Mouse (Mus musculus) liver, embryonic 14 days (tissue): ENCODE data around the gene Smco1. TPM values are rescaled to one million over a fixed set of nuclear protein-coding genes. Genes with fewer than 3 reads are reported as not detected.

Experiments
- polyA plus RNA-seq: library from polyadenylated mRNA; depleted of rRNA; stranded (reverse); fragments of >200 nt; gene quantifications from 2 replicates; pipeline ENCODE4 v1.2.3, GENCODE M21; 2012; rRNA removed

The Smco1 gene
- polyA plus RNA-seq, result not detected in 2 replicates

DNA sequence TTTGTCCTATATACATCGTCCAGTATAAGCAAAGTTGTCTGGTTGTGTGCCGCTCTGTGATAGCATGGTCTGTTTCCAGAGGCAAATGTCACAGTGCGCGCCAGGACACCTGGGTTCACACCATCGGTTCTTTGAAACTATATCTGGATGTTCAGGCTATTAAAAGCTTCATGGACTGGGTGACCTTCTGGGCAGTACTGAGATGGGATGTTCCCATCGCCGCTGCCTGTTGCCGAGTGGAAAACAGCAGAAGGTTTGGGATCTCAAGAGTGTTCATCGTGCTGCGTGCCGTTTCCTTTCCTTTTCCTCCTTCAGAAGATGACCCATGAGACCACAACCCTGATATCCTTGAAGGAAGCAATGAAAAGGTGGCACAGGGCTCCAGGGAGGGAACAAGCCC is at the start of gene Smco1:
Smco1 (plus strand) TSS at position 178 of the 400 bp plus-strand sequence.

DNA sequence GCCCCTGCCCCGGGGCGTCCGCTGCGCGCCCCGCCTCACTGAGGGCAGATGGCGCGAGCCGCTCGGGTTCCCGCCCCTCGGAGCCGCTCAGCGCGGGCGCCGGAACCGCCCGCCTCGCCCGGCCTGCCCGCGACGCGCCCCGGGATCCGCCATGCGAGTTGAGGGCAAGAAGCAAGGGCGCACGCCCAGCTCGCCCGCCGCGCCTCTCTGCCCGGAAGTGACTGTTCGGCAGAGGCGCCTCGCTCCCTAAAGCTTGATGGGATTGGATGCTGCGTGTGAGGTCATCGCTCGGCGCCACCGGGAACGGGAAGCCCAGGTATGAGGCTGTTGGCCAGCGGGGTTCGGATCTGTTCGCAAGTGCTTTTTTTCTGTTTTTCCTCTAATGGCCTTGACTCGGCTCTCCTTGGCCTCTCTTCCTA is 24.3 kb upstream of the Smco1 start, which contains the start of the genes Fbxo45 and Wdr53:
Fbxo45 (minus strand) TSS at position 207 of the 419 bp plus-strand sequence.
Wdr53 (plus strand) TSS at position 276 of the 419 bp plus-strand sequence.

DNA sequence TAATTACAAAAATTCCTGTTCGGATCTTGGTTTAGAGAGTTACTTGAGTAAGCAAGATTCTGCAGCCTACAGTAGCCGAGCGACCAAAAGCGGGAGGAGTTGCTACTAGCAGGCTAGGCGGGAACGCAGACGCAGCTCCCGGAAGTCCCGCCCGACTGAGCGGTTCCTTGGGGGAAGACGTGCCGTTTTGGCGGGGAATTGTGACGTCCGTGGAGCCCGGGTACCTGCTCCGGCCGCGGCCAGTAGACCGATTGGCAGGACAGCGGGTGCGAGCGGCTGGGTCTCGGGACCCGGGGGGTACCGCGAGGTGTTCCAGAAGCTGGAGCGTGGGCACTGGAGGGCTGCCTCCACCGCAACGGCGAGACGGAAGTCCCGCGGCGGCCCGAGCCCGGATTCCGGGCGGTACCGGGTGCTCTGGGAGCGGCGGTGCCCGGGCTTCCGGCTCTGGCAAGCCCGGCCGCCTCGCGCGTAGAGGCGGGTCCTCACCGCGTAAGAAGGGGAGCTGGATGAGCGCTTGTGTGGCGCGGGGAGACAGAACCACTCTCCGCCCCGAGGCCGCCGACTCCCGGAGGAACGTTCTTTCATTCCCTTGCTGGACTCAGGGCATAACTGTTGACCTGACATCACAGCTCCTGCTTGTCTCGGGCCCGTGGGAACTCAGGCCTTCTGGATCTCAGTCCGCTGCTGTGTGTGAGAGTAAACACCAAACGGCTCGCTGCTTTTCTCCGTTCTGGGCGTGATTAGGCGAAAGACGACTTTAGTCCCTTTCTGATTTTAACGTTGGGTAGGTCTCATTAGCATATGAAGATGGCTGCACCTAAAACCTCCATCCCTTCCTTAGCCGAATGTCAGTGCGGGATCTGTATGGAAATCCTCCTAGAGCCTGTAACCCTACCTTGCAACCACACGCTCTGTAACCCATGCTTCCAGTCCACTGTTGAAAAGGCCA is 6.3 kb downstream of the Smco1 start, which contains the start of gene Rnf168:
Rnf168 (plus strand) TSS at position 152 of the 949 bp plus-strand sequence.

Other genes starting within 250 kb of the Smco1 start
- gene Pak2, start 192.1 kb upstream of the Smco1 start, polyA plus RNA-seq, result 6.7 and 8.3 TPM in 2 replicates
- gene Pigx, start 171.7 kb upstream of the Smco1 start, polyA plus RNA-seq, result 13.0 and 14.9 TPM in 2 replicates
- 2.6 and 2.7 TPM in 2 replicates for gene Cep19, start 171.7 kb upstream of the Smco1 start, polyA plus RNA-seq
- gene Nrros, start 105.9 kb upstream of the Smco1 start, polyA plus RNA-seq, result 9.5 and 13.9 TPM in 2 replicates
- 0.89 and 1.1 TPM in 2 replicates for gene Bex6, start 91.6 kb upstream of the Smco1 start, polyA plus RNA-seq
- gene Fbxo45, start 24.3 kb upstream of the Smco1 start, polyA plus RNA-seq, result 4.2 and 5.1 TPM in 2 replicates
- 8.9 and 9.0 TPM in 2 replicates for gene Wdr53, start 24.2 kb upstream of the Smco1 start, polyA plus RNA-seq
- gene Rnf168, start 6.0 kb downstream of the Smco1 start, polyA plus RNA-seq, result 6.9 and 7.9 TPM in 2 replicates
- 5.0 and 5.1 TPM in 2 replicates for gene Ubxn7, start 60.8 kb downstream of the Smco1 start, polyA plus RNA-seq
- 0.05 and 0.06 TPM in 2 replicates for gene Tm4sf19, start 129.0 kb downstream of the Smco1 start, polyA plus RNA-seq
- 3.0 and 3.1 TPM in 2 replicates for gene Tctex1d2, start 148.2 kb downstream of the Smco1 start, polyA plus RNA-seq
- 15.8 and 17.9 TPM in 2 replicates for gene Pcyt1a, start 159.5 kb downstream of the Smco1 start, polyA plus RNA-seq
- gene Slc51a, start 216.4 kb downstream of the Smco1 start, polyA plus RNA-seq, result 0.14 and 0.17 TPM in 2 replicates
- 0.01 TPM in 1 of 2 replicates, not detected in the other for gene Zdhhc19, start 224.8 kb downstream of the Smco1 start, polyA plus RNA-seq